Mouse (Mus musculus): ENCODE measurements at regions not wholly inside any gene's neighbourhood (a gene's known extent, or its start where the extent isn't known, plus 50 kb on each side); places are given as distances from the start of the nearest gene placed in this dataset.
A peak's percentile ranks its signal among the peaks of the same experiment; 100 is the strongest.

DNA sequence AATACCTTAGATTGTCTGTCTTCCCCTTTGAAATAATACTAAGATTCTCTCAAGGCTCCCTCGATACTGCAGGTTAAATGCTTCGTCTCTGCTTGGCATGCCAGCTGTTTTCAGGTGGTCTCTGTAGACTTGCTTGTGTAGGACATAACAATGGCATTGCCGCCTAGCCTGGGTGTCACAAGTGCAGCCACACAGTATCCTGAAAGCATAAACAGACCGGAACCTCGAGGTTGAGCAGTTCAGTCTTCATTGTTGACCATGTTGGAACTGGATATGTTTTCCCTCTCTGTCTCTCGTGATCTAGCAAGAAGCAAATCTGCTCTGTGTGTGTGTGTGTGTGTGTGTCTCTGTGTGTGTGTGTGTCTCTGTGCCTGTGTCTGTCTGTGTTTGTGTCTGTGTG lies 675.4 kb upstream of the Tmem132c start:
- DNase-seq (ENCODE audit: low spot score in 2 of 2) = no peak

GRCm38 (mm10) chr5:126573766-126574165 lies 667.8 kb upstream of the Tmem132c start:
- no peak for DNase-seq (ENCODE audit: low spot score in 2 of 2)

- no peak for DNase-seq (ENCODE audit: low spot score in 2 of 2)
Observed at GRCm38 (mm10) chr5:126597786-126598330, 643.8 kb upstream of the Tmem132c start.

DNA sequence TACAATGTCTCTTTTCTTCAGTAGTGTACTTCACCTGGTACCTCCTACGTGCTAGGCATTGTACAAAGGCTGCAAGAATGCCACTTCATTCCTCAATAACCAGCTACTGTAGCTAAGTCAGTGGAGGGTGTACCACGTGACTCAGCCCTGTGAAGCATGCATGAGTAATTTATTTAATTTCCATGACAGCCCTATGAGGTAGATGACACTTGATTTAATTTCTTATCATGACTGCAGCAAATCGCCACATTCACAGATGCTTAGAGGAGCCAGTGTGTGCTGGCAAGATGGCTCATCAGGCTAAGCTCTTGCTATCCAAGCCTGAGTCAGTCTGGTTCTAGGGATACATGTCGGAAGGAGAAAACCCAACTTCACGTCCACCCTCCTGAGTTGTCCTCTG lies 642.0 kb upstream of the Tmem132c start:
- no peak for DNase-seq (ENCODE audit: low spot score in 2 of 2)

DNA sequence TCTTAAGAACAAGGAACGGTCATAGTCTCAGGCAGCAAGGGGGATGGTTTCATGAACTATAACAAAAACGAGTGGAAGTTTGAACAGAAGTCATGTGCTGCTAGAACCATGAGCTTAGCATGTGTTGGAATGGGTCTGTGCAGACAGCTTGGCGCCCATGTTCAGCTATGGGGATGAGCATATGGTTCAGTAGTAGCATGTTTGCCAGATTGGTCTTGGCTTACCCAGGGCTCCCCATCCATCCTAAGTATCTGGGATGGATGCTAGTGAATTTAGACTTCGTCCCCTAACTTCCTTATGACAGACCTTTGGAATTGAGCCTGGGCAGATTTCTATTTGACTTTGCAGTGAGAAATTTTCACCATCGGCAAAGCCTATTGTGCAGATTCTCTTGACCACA lies 634.9 kb upstream of the Tmem132c start:
- DNase-seq (ENCODE audit: low spot score in 2 of 2) = no peak

DNA sequence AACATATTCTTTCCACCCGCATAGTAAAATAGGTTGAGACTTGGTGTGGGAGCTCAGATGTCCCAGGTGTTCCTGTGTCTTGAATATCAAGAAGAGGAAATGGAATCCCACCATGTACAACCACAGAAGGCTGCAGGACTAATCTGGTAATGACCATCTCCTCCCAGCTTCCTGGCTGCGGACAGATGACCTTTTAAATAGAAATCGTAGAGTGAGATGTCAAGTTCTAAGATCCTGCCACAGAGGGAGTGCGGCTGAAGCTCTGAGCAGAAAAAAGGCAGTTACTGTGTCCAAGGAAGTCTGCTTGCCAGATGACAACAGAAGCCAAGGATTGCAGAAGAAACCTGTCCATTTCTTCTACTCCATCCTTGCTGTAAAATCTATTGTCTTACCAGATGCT lies 629.0 kb upstream of the Tmem132c start:
- DNase-seq (ENCODE audit: low spot score in 2 of 2) = no peak

DNA sequence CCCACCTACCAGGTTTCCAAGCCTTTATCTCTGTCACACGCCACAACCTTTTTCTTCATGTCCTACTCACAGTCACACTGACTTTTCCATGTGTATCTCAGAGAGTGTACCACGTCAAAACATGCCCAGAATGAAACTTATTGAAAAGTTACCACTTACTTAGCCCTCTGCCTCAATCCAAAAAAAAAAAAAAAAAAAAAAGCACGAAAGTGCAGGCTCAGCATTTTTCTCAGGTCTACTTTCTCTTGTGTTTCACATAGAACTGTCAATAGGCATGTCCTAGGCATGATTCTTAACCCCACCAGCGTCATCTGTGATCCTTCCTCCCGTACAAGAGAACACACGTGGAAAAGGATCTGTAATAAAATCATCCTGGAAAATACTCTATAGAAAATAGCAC lies 619.1 kb upstream of the Tmem132c start:
- no peak for DNase-seq (ENCODE audit: low spot score in 2 of 2)

GRCm38 (mm10) chr5:126623205-126623604 lies 618.4 kb upstream of the Tmem132c start:
- no peak for DNase-seq (ENCODE audit: low spot score in 2 of 2)

DNA sequence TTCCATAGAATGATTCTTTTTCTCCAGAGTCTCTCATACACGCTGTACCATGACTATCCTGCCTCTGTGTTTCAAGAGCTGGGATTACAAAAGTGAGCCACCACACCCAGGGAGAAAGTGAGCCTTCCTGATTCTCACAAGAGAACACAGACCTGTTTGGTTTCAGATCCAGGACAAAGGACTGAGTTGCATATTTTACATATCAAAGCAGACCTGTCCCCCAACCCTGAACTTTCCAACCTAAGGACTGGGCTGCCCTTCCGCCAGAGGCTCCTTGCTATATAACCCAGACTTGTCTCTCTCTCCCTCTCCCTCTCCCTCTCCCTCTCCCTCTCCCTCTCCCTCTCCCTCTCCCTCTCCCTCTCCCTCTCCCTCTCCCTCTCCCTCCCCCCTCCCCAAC lies 611.8 kb upstream of the Tmem132c start:
- no peak for DNase-seq (ENCODE audit: low spot score in 2 of 2)

DNA sequence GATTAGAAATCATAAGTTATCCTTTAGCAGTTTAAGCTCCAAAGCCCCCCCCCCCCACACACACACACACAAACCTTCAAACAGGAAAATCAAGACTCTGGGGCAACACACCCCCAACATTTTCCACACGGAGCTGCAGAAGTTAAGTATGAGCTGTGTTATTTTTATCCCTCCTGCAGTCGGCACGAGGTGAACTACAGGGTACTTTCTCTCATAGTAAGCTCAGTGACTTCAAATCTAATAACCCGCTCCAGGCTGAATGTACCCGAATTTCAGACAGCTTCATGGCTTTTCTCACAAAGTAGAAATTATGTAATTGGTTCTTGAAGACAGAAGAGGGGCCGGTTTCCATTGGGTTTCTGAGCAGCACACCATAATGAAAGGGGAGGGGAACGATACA lies 591.2 kb upstream of the Tmem132c start:
- DNase-seq (ENCODE audit: low spot score in 2 of 2) = no peak

- DNase-seq (ENCODE audit: low spot score in 2 of 2) = peak in 1 of 2 experiments; percentile 1
Observed at GRCm38 (mm10) chr5:126651367-126651766, 590.2 kb upstream of the Tmem132c start.

GRCm38 (mm10) chr5:126662648-126663047 lies 579.0 kb upstream of the Tmem132c start:
- no peak for DNase-seq (ENCODE audit: low spot score in 2 of 2)

- DNase-seq (ENCODE audit: low spot score in 2 of 2) = peak in 1 of 2 experiments; percentile 2
Observed at GRCm38 (mm10) chr5:126671156-126671555, 570.5 kb upstream of the Tmem132c start.

DNA sequence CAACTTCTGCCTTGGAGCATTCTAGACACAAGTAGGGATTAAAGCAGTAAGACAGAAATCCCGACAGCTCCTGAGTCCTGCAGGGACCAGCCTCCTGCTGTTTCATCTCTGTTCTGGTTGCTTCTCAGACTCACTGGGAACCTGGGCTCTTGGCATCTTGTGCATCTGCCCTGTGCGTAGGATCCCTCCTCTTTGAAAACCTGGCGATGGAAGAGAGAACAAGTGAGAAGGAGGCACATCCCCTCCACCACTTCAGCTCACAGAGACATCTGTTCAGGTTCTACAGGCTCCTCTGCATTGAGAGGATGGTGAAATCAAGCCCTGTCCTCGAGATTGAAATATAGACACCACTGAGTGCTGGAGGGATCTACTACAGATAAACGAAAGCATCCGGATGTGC lies 561.3 kb upstream of the Tmem132c start:
- DNase-seq (ENCODE audit: low spot score in 2 of 2) = no peak

DNA sequence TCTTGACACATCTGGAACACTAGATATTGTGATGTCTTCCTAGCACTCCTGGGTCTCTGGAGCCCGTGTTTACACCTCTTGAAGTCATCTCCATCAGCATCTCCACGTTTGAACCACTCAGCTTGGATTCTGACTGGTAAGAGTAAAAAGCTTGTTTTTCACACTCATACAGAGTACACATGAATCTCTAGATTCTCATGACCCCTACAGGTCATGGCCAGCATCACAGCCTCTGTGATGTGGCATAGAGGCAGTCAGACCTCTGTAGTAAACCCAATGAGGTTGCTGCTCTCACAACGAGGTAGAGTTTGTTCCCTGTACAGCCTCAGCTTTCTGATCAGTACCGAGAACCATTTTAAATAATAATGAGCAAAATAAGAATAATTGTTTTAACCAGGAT lies 542.3 kb upstream of the Tmem132c start:
- no peak for DNase-seq (ENCODE audit: low spot score in 2 of 2)

- DNase-seq (ENCODE audit: low spot score in 2 of 2) = no peak
Observed at GRCm38 (mm10) chr5:126703516-126704282, 537.9 kb upstream of the Tmem132c start.

DNA sequence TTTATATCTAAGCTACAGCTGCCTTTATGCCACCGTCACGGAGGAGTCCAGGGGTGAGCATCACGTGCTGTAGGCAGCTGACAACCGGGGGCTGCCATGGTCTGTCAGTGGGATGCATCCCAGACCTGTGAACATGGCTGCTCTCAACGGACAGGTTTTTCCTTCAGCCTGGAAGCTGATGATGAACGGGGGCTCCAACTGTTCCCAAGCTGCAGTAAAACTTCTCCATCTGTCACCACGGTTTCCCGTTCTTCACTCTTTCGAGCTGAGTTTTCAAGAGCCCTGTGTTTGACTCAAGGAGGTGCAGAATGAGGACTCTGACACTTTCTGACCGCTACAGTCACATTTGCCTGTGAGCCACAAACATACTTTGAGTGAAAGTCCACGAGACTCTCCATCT lies 535.7 kb upstream of the Tmem132c start:
- DNase-seq (ENCODE audit: low spot score in 2 of 2) = no peak

- DNase-seq (ENCODE audit: low spot score in 2 of 2) = no peak
Observed at GRCm38 (mm10) chr5:126706701-126707100, 534.9 kb upstream of the Tmem132c start.

DNA sequence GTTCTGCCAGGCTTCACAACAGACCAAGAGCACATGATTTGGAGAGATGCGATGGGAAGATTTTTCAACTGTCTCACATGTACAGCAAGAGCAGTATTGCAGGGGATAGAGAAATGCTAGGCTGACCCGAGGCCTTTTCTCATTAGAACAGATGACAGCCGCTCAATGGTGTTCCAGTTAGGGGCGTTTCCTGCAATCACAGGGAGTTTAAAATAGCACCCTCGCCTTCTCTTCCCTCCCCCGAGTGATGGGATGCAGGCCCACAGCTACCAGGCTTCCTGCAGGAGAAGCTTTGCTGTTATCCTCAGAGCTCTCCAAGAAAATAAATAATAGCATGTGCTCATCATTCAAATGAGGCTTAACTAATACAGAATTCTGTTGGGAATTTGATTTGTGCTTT lies 526.9 kb upstream of the Tmem132c start:
- DNase-seq (ENCODE audit: low spot score in 2 of 2) = no peak

GRCm38 (mm10) chr5:126718421-126718820 lies 523.2 kb upstream of the Tmem132c start:
- DNase-seq (ENCODE audit: low spot score in 2 of 2) = no peak

DNA sequence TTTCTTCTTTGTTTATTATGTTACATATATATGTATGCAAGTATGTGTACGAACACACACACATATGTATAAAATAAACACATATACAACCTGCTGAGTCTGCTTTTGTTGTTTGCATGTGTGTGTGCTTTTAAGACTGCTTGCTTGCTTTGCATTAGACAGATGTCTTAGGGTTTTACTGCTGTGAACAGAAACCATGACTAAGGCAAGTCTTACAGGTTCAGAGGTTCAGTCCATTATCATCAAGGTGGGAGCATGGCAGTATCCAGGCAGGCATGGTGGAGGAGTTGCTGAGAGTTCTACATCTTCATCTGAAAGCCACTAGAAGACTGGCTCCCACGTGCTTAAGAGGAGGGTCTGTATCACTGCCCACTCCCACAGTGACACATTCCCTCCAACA lies 520.3 kb upstream of the Tmem132c start:
- DNase-seq (ENCODE audit: low spot score in 2 of 2) = no peak

DNA sequence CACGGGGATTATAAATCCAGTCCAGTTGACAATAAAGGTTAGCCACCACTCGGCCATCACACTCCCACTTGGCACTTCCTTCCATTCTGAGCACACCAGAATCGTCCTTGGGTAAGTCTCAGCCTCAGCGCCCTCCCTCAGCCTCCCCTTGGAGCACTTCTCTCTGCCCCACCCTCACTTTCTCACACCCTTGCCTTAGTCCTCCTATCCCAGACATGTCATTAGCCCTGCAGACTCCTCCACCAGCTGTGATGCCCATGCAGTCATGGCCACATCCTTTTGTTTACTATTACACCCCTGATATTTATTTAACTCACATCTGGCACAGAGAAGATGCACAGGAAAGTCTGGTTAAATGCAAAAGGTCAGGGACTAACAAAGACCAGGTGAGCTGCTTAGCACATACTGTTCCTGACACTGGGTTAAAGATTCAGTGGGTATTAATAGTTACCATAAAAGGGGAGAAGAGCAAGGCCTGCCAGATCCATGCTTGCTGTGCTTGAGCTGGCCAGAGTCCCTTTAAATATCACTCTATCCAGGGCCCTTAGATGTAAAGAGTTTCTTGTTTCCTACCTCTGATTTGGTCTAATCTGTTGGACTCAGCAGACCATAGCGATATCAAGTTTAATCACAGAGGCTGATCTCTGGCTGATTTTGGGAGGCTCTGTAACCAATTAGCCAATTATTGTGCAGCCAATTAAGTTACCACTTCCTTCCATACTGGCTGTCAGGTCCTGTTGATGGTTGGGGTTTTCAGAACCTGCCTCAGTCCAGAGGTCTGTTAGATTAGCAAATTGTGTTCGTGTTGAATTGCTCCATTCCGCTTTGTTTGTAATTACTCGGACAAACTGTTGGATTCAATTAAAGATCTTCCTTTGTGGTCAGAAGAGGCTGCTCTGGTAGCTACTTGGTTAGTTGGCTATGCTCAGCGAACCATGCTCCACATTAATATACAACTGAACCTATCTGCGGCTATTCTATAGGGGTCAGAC lies 518.0 kb upstream of the Tmem132c start:
- no peak for DNase-seq (ENCODE audit: low spot score in 2 of 2)

GRCm38 (mm10) chr5:126724329-126724728 lies 517.3 kb upstream of the Tmem132c start:
- no peak for DNase-seq (ENCODE audit: low spot score in 2 of 2)

Data from urinary bladder, postnatal 36 days (tissue).